Mouse (Mus musculus): ENCODE measurements around the gene Nt5c2.

DNA sequence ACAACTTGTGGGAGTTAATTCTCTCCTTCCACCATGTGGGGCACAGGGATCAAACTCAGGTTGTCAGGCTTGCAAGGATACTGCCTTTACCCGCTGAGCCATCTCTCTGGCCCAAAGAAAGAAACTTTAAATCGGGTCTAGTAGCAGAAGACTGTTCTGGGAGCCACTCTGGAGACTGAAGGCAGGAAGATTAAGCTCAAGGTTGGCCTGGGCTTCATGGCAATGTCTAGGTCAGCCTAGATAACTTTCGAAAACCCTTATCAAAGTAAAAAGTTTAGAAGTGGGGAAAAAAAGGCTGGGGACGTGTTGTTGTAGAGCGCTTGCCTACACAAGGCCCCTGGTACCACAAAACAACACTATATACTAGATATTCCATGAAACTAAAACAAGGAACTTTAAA is 58.0 kb downstream of the Nt5c2 start:
- TF ChIP-seq CTCF (IDR thresholded peaks at IDR 0.05) = no peak
- no peak for TF ChIP-seq EP300 (IDR thresholded peaks at IDR 0.05)

All from lung, postnatal 0 days (tissue).